Mouse (Mus musculus): ENCODE measurements at regions not wholly inside any gene's neighbourhood (a gene's known extent, or its start where the extent isn't known, plus 50 kb on each side); places are given as distances from the start of the nearest gene placed in this dataset.

GRCm38 (mm10) chr3:80422106-80422505 lies 380.5 kb downstream of the Gria2 start:
- Histone ChIP-seq H3K9me3 (replicated peaks; ENCODE audit: control insufficient read depth, low read length) (no peaks in the 10 kb centered on the region), H3K9ac (ENCODE audit: low read length) (no peak overlapping the region), H3K27me3 (ENCODE audit: control insufficient read depth, insufficient read depth, low read length) (no peaks in the 10 kb centered on the region), H3K36me3 (ENCODE audit: control insufficient read depth, insufficient read depth, low read length) (no peaks in the 10 kb centered on the region), H3K4me1 (ENCODE audit: control insufficient read depth, insufficient read depth, low read length) (no peaks in the 10 kb centered on the region), H3K4me3 (replicated peaks; ENCODE audit: low read length) (no peak overlapping the region), H3K4me2 (ENCODE audit: low read depth, low read length) (no peak overlapping the region), H3K27ac (ENCODE audit: low read length) (no peak overlapping the region)
- 81% methylated on average over 3 of the region's 3 CpGs for WGBS
- ATAC-seq (ENCODE audit: insufficient read depth, low FRiP score), result no peak

- no peak overlapping the region for H3K27ac ChIP-seq (ENCODE audit: low read length)
- H3K27me3 ChIP-seq (ENCODE audit: control insufficient read depth, insufficient read depth, low read length), result no peaks in the 10 kb centered on the region
- WGBS, result 79% methylated on average over 4 of the region's 4 CpGs
- no peak overlapping the region for H3K9ac ChIP-seq (ENCODE audit: low read length)
- H3K36me3 ChIP-seq (ENCODE audit: control insufficient read depth, insufficient read depth, low read length), result no peaks in the 10 kb centered on the region
- H3K4me3 ChIP-seq (replicated peaks; ENCODE audit: low read length), result no peak overlapping the region
- no peak overlapping the region for H3K4me2 ChIP-seq (ENCODE audit: low read depth, low read length)
- H3K4me1 ChIP-seq (ENCODE audit: control insufficient read depth, insufficient read depth, low read length), result no peaks in the 10 kb centered on the region
- no peak for ATAC-seq (ENCODE audit: insufficient read depth, low FRiP score)
- no peaks in the 10 kb centered on the region for H3K9me3 ChIP-seq (replicated peaks; ENCODE audit: control insufficient read depth, low read length)
These were observed 380.0 kb downstream of the Gria2 start for GRCm38 (mm10) chr3:80422646-80423045.

All from stomach, embryonic 16.5 days (tissue).